Mouse (Mus musculus) c-Kit-positive CD71-positive TER-119-positive erythroid progenitor cells, embryonic 14.5 days (primary cell): ENCODE data around the gene Per1.
A peak's percentile ranks its signal among the peaks of the same experiment; 100 is the strongest.
"Not testable (repeated sequence)": the region's sequence is repeated elsewhere in the genome, so short reads cannot be mapped to it uniquely, and the experiment has no call there.

Source experiments
- DNase-seq: peaks from one replicate; pipeline ENCODE4 v3.0.0-alpha.2; 2013; ENCODE audit warnings: low spot score

Per1 gene

DNA sequence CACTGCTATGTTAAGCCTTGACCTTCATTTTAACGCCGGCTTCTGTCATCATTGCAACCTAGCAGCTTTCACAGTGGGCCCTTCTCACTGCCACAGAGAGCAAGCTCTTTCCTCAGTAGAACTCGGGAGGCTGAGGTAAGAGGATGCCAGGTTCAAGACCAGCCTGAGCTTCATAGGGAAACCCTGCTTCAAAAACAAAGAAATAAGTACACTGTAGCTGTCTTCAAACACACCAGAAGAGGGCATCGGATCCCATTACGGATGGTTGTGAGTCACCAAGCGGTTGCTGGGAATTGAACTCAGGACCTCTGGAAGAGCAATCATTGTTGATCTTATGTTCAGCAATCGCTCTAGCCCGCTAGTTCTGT lies 14.2 kb upstream of the Per1 start:
- DNase-seq: no peak

DNA sequence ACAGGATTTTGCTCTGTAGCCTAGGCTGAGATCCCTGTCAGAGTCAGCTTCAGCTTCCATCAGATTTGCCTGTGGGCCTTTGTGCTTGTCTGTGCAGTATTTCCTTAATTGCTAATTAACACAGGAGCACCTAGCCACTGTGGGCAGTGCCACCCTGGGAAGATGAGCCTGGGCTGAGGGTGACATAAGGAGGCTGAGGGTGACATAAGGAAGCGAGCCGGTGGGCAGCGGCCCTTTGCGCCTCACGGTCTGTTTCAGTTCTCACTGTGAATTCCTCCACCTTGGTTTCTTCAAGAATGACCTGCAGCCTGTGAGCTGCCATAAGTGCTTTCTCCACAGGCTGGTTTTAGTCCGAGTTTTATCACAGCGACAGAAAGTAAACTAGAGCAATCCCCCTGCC lies 13.4 kb upstream of the Per1 start:
- DNase-seq: no peak

DNA sequence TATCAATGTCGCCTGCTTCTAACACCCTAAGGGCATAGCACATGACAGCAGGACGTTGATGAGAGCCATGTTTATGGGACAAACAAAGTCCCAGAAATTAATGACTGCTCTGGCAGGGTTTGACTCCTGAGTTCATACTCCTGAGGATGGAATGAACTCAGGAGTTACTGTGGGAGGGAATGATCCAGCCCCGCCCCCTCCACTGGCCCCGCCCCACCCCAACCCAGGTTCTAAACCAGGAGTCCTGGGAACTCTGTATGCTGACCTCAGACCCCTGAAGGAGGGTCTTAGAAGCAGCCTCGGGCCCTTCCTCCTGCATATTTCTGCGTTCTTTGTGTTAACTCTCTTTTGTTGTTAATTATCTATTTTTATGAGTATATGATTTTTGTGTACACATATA lies 9.4 kb upstream of the Per1 start:
- no peak for DNase-seq

DNA sequence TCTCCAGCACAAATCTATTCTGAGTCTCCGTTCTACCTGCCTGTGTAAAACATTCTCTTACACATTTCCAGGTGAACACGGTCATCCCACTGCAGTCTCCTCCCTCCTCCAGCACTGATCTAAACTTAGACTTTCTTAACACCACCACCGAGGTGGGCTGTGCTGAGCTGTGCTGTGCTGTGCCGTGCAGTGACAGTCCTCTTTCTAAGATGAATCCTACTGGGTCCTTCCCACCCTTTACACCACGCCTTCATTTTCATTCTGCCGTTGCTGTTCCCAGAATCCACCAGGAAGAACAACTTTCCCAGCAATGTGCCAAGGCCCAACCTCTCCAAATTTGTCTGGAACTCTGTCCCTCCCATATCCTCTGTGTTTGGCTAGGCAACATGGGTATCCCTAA lies 8.6 kb upstream of the Per1 start:
- no peak for DNase-seq

GRCm38 (mm10) chr11:69087082-69087481 lies 7.9 kb upstream of the Per1 start:
- no peak for DNase-seq

DNA sequence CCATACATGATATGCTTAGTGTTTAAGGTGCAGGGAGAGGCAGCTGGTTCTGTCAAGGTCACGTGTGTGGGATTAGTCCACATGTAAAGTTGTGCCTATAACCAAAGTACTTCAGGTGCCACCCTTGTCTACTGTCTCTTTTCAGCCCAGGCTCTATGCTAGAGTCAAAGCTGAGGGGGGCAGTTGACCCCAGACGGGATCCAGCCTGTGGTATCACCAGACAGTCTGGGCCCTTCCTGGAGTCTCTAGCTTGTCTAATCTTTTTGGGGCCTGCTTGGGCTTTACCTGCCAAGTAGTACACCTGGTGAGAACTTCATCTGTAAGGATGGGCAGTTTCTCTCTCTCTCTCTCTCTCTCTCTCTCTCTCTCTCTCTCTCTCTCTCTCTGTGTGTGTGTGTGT lies 7.4 kb upstream of the Per1 start:
- DNase-seq: no peak

- DNase-seq: no peak
Observed at GRCm38 (mm10) chr11:69088103-69088855, 6.7 kb upstream of the Per1 start, which contains the start of gene Vamp2. Gene Vamp2, plus strand, starts transcription at chr11:69088490.

DNA sequence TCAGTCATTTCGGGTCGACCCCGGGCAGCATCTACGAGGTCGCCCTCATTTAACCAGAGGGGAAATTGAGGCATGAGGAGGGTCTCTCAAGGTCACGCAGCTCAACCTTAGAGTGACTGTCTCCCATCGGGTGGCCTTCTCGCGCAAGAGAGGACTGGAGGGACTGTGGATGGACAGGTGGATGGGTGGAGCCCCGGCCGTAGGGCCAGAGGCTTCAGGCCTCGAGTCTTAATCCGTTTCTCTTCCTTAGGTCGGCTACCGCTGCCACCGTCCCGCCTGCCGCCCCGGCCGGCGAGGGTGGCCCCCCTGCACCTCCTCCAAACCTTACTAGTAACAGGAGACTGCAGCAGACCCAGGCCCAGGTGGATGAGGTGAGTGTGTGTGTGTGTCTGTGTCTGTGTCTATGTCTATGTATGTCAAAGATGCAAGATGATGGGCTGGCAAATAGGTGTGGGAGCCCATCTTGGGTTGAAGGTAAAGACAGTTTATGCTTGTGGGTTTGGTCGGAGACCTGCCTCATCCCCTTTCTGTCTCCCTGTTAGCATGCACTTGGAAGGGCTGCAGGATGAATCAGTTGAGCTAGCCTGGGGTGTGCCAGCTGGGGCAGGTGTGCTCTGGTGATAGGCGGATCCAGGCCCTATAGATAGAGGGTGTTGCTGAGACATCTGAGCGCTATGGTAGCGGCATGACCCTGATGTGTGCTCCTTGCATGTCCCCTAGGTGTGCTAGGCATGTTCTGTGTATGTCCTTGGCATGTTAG lies 6.0 kb upstream of the Per1 start:
- DNase-seq: peak; percentile 71

DNA sequence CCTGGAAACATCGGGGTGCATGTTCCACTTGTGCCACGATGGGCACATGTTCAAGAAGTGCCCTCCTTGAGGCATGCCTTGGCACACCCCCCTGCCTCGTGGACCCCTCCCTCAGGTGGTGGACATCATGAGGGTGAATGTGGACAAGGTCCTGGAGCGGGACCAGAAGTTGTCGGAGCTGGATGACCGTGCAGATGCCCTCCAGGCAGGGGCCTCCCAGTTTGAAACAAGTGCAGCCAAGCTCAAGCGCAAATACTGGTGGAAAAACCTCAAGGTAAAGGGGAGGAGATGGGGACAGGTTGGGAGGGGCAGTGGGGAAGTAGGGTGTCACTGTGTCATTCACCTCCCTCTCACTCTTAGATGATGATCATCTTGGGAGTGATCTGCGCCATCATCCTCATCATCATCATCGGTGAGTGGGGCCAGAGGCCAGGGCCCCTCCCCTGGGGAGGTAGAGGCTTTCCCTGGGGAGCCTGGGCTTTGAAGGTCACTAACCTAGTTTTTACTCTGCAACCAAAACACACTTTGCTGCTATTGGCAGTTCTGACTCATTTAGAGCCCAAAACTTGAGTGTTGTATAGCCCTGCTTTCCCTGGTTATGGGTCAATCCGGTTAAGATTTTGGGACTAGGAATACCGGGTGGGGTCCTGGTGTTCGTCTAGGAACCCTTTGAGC lies 5.3 kb upstream of the Per1 start:
- DNase-seq: no peak

DNA sequence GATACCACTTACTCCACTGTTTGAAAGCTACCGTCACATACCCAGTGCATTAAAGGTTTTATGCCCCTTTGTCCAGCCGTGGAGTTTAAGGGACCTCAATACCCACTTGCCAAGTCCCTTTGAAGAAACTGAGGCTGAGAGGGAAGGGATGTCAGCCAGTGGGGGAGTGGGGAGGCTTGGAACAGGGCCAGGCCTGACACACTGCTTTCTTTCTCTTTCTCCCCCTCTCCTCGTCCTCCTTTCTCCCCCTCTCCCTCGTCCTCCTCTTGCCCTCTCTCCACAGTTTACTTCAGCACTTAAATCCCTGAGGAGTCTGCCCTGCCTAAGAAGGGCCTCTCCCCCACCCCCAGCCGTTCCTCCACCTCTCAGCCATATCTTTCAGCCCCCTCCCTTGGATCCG lies 4.7 kb upstream of the Per1 start:
- no peak for DNase-seq

DNA sequence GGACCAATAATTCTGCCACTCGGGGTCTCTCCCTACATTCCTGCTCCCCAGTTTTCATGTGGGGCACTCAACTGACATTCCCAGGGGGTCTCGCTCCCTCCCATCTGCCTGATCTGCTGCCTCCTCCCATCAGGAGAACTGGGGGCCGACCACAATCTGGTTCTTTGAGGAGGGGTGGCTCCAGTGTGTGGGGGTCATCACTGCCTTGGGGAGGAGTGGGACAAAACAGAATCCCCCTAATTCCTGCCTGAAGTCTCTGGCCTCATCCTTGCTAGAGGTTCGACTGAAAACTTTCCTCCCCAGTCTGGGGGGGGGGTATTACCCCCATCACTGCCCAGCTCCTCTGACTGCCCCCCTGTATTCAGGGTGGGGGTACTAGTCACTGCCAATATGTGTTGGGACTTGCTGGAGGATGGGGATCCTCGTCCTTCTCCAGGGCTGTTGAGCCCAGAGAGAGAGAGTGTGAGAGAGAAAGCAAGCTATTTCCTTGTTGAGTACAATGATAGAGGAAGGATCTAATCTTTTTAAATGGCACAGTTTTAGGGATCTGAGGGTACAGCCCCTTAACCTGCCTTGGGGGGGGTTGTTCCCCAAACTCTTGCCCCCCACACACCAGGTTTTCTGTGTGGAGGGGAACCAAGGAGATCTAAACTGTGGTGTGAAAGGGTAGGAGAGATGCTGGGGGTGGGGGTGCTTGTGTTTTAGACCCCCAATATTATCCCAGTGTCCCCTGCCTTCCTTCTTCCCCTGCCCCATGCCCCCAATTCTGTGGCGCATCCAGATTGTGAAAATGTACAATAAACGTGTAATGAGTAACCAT lies 3.2 kb upstream of the Per1 start:
- DNase-seq: no peak

GRCm38 (mm10) chr11:69092386-69092751 lies 2.6 kb upstream of the Per1 start:
- peak; percentile 82 for DNase-seq

GRCm38 (mm10) chr11:69092871-69093270 lies 2.1 kb upstream of the Per1 start:
- no peak for DNase-seq

DNA sequence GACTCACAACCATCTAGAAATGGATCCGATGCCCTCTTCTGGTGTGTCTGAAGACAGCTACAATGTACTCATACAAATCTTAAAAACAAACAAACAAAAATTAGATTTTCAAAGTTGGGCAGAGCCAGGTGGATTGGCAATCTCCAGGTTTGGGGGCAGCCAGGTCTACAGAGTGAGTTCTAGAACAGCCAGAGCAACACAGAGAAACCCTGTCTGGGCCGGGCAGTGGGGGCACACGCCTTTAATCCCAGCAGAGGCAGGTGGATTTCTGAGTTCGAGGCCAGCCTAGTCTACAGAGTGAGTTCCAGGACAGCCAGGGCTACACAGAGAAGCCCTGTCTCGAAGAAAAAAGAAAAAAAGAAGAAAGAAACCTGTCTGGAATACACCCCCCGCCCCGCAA lies 1.2 kb upstream of the Per1 start:
- DNase-seq: not testable (repeated sequence)

DNA sequence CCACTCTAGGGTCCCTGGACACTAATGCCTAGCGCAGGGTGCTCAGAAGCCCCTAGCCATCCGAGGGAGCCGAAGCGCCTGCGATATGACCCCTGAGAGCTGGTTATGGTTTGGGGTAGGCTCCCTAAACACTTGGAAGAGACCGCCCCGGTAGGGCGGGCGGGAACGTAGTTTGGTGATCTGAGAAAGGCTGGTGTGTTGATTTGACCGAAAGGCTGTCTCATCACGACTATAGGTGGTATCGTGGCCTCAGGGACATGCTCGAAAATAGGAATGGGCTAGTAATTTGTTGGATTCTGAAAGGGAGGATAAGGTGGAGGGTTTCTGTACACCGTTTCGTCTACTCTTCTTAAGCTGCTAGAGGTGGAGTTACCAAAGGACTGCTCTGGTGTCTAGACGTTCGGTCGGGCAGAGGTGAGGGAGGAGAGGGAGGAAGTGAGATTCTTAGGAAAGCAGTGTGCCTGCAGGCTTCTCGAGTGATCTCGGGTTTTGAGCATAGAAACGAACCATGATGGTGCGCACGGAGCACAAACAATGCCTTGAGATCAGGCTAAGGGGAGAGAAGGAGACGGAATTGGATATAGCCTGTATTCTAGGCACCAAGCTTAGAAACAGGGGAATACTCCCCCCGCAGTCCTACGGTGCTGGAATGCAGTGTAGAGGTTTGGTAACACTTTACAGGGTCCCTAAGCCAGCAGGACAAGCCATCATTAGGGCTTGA lies 654 bp downstream of the Per1 start:
- DNase-seq: no peak

DNA sequence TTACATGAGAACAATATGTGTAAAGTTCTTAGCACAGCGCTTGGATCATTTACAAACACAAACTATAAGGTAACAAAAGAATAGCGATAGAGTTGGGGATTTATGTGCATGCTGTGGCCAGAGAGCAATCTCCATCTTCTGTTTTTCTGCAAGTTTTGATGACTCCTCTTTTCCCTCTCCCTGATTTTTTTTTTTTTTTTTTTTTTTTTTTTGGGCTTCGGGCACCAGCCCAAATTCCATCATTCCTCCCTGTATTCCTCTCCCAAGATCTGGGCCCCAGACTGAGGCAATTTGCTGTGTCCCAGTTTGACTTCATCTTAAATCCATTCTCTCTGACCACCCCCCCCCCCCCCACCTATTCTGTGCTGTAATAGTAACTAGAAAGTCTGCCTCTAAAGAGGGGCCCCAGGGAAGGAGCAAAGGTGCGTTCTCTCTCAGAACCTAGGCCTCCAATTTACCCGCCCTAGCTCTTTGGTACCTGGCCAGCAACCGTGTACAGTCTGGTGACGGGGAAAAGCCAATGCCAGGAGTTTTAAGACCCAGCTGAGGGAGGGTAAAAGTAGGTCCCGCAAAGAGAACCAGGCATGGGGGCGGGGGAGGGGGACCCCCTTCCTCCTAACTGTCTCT lies 1.5 kb downstream of the Per1 start:
- no peak for DNase-seq

GRCm38 (mm10) chr11:69096987-69097900 lies 2.2 kb downstream of the Per1 start:
- peak; percentile 93 for DNase-seq

GRCm38 (mm10) chr11:69098039-69098761 lies 3.2 kb downstream of the Per1 start:
- DNase-seq: no peak

DNA sequence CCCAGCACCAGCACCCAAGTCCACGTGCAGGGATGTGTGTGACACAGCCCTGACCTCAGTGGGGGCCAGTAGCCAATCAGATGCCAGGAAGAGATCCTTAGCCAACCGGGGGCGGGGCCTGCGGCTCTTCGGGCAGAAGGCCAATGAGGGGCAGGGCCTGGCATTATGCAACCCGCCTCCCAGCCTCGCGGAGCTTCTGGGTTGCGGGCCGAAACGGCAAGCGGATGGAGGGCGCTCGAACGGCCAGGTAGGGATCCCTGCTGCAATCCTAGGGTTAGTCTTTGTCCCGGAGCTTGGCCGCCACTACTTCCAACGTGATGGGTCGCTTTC lies 3.7 kb downstream of the Per1 start:
- peak; percentile 95 for DNase-seq
